Mouse (Mus musculus) intestine, embryonic 15.5 days (tissue): ENCODE measurements around the gene Cpb2. TPM values are rescaled to one million over a fixed set of nuclear protein-coding genes. Genes with fewer than 3 reads are reported as not detected.

Experiments
- ATAC-seq: fragments of 200-750 bp; cut with Nextera tagmentation; 2 replicates; pipeline ENCODE4 v1.8.0; 2017; ENCODE audit warnings: moderate TSS enrichment, moderate library complexity
- H3K27ac ChIP-seq: fragments of 300-500 bp; sonication (generic); 2 replicates; pipeline ENCODE4 v1.5.1; 2015; ENCODE audit warnings: mild to moderate bottlenecking, inconsistent platforms
- H3K27me3 ChIP-seq: fragments of 300-500 bp; sonication (generic); replicated peaks from 2 replicates; pipeline ENCODE4 v1.6.1; 2015; ENCODE audit warnings: inconsistent platforms
- H3K36me3 ChIP-seq: fragments of 300-500 bp; sonication (generic); 2 replicates; pipeline ENCODE4 v1.6.1; 2015; ENCODE audit warnings: inconsistent platforms
- H3K4me1 ChIP-seq: fragments of 300-500 bp; sonication (generic); replicated peaks from 2 replicates; pipeline ENCODE4 v1.6.1; 2015; ENCODE audit warnings: inconsistent platforms
- H3K4me2 ChIP-seq: fragments of 300-500 bp; sonication (generic); replicated peaks from 2 replicates; pipeline ENCODE4 v1.6.1; 2015; ENCODE audit warnings: mild to moderate bottlenecking, inconsistent platforms
- H3K4me3 ChIP-seq: fragments of 300-500 bp; sonication (generic); replicated peaks from 2 replicates; pipeline ENCODE4 v1.5.1; 2015; ENCODE audit warnings: inconsistent platforms
- H3K9ac ChIP-seq: fragments of 300-500 bp; sonication (generic); 2 replicates; pipeline ENCODE4 v1.6.1; 2015; ENCODE audit warnings: inconsistent platforms
- H3K9me3 ChIP-seq: fragments of 300-500 bp; sonication (generic); 2 replicates; pipeline ENCODE4 v1.6.1; 2016; ENCODE audit warnings: inconsistent platforms
- WGBS: fragments of 180-500 bp; shearing (Covaris S2); methylation state at CpG from one replicate; pipeline ENCODE4 v1.1.7; 2015; 5-methylcytosine and 5-hydroxymethylcytosine counted together
- polyA plus RNA-seq: library from polyadenylated mRNA; unstranded; fragments of >200 nt; fragmentation: Nextera tagmentation; extraction: Ambion mirVana; gene quantifications from 2 replicates; pipeline ENCODE4 v1.2.1, GENCODE M21; 2015

The Cpb2 gene
- polyA plus RNA-seq, 1 experiment from 2014 or later: 4.0 TPM

GRCm38 (mm10) chr14:75222386-75222785, 19.7 kb upstream of the Cpb2 start:
- no peak for ATAC-seq
- Histone ChIP-seq H3K4me3 (no peak overlapping the region), H3K36me3 (no peaks in the 10 kb centered on the region), H3K9me3 (no peaks in the 10 kb centered on the region), H3K4me2 (no peak overlapping the region), H3K4me1 (no peaks in the 10 kb centered on the region), H3K9ac (no peak overlapping the region), H3K27ac (no peak overlapping the region), H3K27me3 (no peaks in the 10 kb centered on the region)
- WGBS: 74% methylated on average over 6 of the region's 6 CpGs

- H3K27ac ChIP-seq: no peak overlapping the region
- WGBS: 74% methylated on average over 6 of the region's 6 CpGs
- H3K36me3 ChIP-seq: no peaks in the 10 kb centered on the region
- no peaks in the 10 kb centered on the region for H3K4me1 ChIP-seq
- no peak overlapping the region for H3K9ac ChIP-seq
- no peak for ATAC-seq
- H3K9me3 ChIP-seq: no peaks in the 10 kb centered on the region
- H3K4me3 ChIP-seq: no peak overlapping the region
- no peaks in the 10 kb centered on the region for H3K27me3 ChIP-seq
- no peak overlapping the region for H3K4me2 ChIP-seq
Measured at GRCm38 (mm10) chr14:75227453-75228084, 14.5 kb upstream of the Cpb2 start.

- ATAC-seq: no peak
- 54% methylated on average over 2 of the region's 2 CpGs for WGBS
Measured at GRCm38 (mm10) chr14:75229834-75230233, 12.3 kb upstream of the Cpb2 start.

GRCm38 (mm10) chr14:75233070-75233469, 9.0 kb upstream of the Cpb2 start:
- ATAC-seq: no peak
- 76% methylated on average over 5 of the region's 5 CpGs for WGBS

More at GRCm38 (mm10) chr14:75229834-75230233, 12.3 kb upstream of the Cpb2 start:
- Histone ChIP-seq H3K9me3 (no peaks in the 10 kb centered on the region), H3K4me2 (no peak overlapping the region), H3K9ac (no peak overlapping the region), H3K36me3 (no peaks in the 10 kb centered on the region), H3K4me1 (no peaks in the 10 kb centered on the region), H3K4me3 (no peak overlapping the region), H3K27me3 (no peaks in the 10 kb centered on the region), H3K27ac (no peak overlapping the region)

GRCm38 (mm10) chr14:75235552-75235951, 6.5 kb upstream of the Cpb2 start:
- 91% methylated on average over 8 of the region's 8 CpGs for WGBS
- Histone ChIP-seq H3K4me2 (no peak overlapping the region), H3K9ac (no peak overlapping the region), H3K27ac (no peak overlapping the region), H3K4me3 (no peak overlapping the region), H3K9me3 (no peaks in the 10 kb centered on the region), H3K4me1 (no peaks in the 10 kb centered on the region), H3K36me3 (no peaks in the 10 kb centered on the region), H3K27me3 (no peaks in the 10 kb centered on the region)
- no peak for ATAC-seq

More at GRCm38 (mm10) chr14:75233070-75233469, 9.0 kb upstream of the Cpb2 start:
- Histone ChIP-seq H3K27ac (no peak overlapping the region), H3K4me2 (no peak overlapping the region), H3K36me3 (no peaks in the 10 kb centered on the region), H3K9ac (no peak overlapping the region), H3K4me1 (no peaks in the 10 kb centered on the region), H3K27me3 (no peaks in the 10 kb centered on the region), H3K4me3 (no peak overlapping the region), H3K9me3 (no peaks in the 10 kb centered on the region)

GRCm38 (mm10) chr14:75235955-75236635, 6.0 kb upstream of the Cpb2 start:
- no peak for ATAC-seq

GRCm38 (mm10) chr14:75236636-75237003, 5.5 kb upstream of the Cpb2 start:
- Histone ChIP-seq H3K4me2 (no peak overlapping the region), H3K9me3 (no peaks in the 10 kb centered on the region), H3K27ac (no peak overlapping the region), H3K9ac (no peak overlapping the region), H3K4me1 (no peaks in the 10 kb centered on the region), H3K36me3 (no peaks in the 10 kb centered on the region), H3K27me3 (no peaks in the 10 kb centered on the region), H3K4me3 (no peak overlapping the region)
- 85% methylated on average over 4 of the region's 4 CpGs for WGBS
- ATAC-seq: no peak

More at GRCm38 (mm10) chr14:75235955-75236635, 6.0 kb upstream of the Cpb2 start:
- H3K27ac ChIP-seq: no peak overlapping the region
- no peak overlapping the region for H3K9ac ChIP-seq
- no peaks in the 10 kb centered on the region for H3K36me3 ChIP-seq
- H3K4me2 ChIP-seq: no peak overlapping the region
- no peaks in the 10 kb centered on the region for H3K27me3 ChIP-seq
- H3K9me3 ChIP-seq: no peaks in the 10 kb centered on the region
- H3K4me1 ChIP-seq: no peaks in the 10 kb centered on the region
- WGBS: 68% methylated on average over 9 of the region's 9 CpGs
- H3K4me3 ChIP-seq: no peak overlapping the region

GRCm38 (mm10) chr14:75237096-75237495, 5.0 kb upstream of the Cpb2 start:
- Histone ChIP-seq H3K36me3 (no peaks in the 10 kb centered on the region), H3K27me3 (no peaks in the 10 kb centered on the region), H3K9ac (no peak overlapping the region), H3K9me3 (no peaks in the 10 kb centered on the region), H3K27ac (no peak overlapping the region), H3K4me1 (no peaks in the 10 kb centered on the region), H3K4me2 (no peak overlapping the region), H3K4me3 (no peak overlapping the region)
- 82% methylated on average over 8 of the region's 8 CpGs for WGBS
- no peak for ATAC-seq

GRCm38 (mm10) chr14:75238054-75238692, 3.9 kb upstream of the Cpb2 start:
- no peaks in the 10 kb centered on the region for H3K9me3 ChIP-seq
- no peak overlapping the region for H3K4me3 ChIP-seq
- no peaks in the 10 kb centered on the region for H3K36me3 ChIP-seq
- no peaks in the 10 kb centered on the region for H3K27me3 ChIP-seq
- 84% methylated on average over 6 of the region's 6 CpGs for WGBS
- H3K9ac ChIP-seq: no peak overlapping the region
- H3K4me2 ChIP-seq: no peak overlapping the region
- no peak for ATAC-seq
- no peaks in the 10 kb centered on the region for H3K4me1 ChIP-seq
- H3K27ac ChIP-seq: no peak overlapping the region

GRCm38 (mm10) chr14:75246024-75247000, 4.2 kb downstream of the Cpb2 start:
- no peaks in the 10 kb centered on the region for H3K4me1 ChIP-seq
- no peak overlapping the region for H3K9ac ChIP-seq
- H3K4me2 ChIP-seq: no peak overlapping the region
- 79% methylated on average over 11 of the region's 11 CpGs for WGBS
- no peaks in the 10 kb centered on the region for H3K27me3 ChIP-seq
- no peak overlapping the region for H3K4me3 ChIP-seq
- ATAC-seq: no peak
- no peaks in the 10 kb centered on the region for H3K36me3 ChIP-seq
- H3K27ac ChIP-seq: no peak overlapping the region
- H3K9me3 ChIP-seq: no peaks in the 10 kb centered on the region

GRCm38 (mm10) chr14:75250432-75250831, 8.3 kb downstream of the Cpb2 start:
- no peak overlapping the region for H3K27ac ChIP-seq
- no peak for ATAC-seq

GRCm38 (mm10) chr14:75256521-75256920, 14.4 kb downstream of the Cpb2 start:
- ATAC-seq: no peak

More at GRCm38 (mm10) chr14:75250432-75250831, 8.3 kb downstream of the Cpb2 start:
- H3K4me1 ChIP-seq: no peaks in the 10 kb centered on the region
- no peak overlapping the region for H3K4me3 ChIP-seq
- no peaks in the 10 kb centered on the region for H3K27me3 ChIP-seq
- H3K9me3 ChIP-seq: no peaks in the 10 kb centered on the region
- 81% methylated on average over 3 of the region's 3 CpGs for WGBS
- H3K9ac ChIP-seq: no peak overlapping the region
- H3K36me3 ChIP-seq: no peaks in the 10 kb centered on the region
- H3K4me2 ChIP-seq: no peak overlapping the region

More at GRCm38 (mm10) chr14:75256521-75256920, 14.4 kb downstream of the Cpb2 start:
- WGBS: 43% methylated on average over 5 of the region's 5 CpGs
- no peaks in the 10 kb centered on the region for H3K9me3 ChIP-seq
- no peaks in the 10 kb centered on the region for H3K27me3 ChIP-seq
- H3K36me3 ChIP-seq: no peaks in the 10 kb centered on the region
- H3K4me1 ChIP-seq: no peaks in the 10 kb centered on the region
- H3K27ac ChIP-seq: no peak overlapping the region
- H3K4me2 ChIP-seq: no peak overlapping the region
- H3K9ac ChIP-seq: no peak overlapping the region
- no peak overlapping the region for H3K4me3 ChIP-seq
